Mouse (Mus musculus) lung, adult 2 months (tissue): ENCODE data around the gene Lipc. TPM values are rescaled to one million over a fixed set of nuclear protein-coding genes. Genes with fewer than 3 reads are reported as not detected.

Experiments used
- DNase-seq: peaks from one replicate; pipeline ENCODE4 v3.0.0; 2022
- H3K4me1 ChIP-seq: fragments of 200-500 bp; 2 replicates; pipeline ENCODE4 v1.6.1; 2011; ENCODE audit warnings: low read length; ENCODE audit not compliant: control insufficient read depth, insufficient read depth
- H3K4me3 ChIP-seq: fragments of 200-500 bp; replicated peaks from 2 replicates; pipeline ENCODE3; 2011; ENCODE audit warnings: low read depth, mild to moderate bottlenecking, control low read depth, low read length; ENCODE audit errors: extremely low read depth
- CTCF ChIP-seq: fragments of 200-500 bp; IDR thresholded peaks from 2 replicates; pipeline ENCODE4 v1.5.1; 2011; ENCODE audit warnings: mild to moderate bottlenecking, low read length, control low read depth; ENCODE audit not compliant: insufficient read depth
- POLR2A ChIP-seq: fragments of 200-500 bp; IDR thresholded peaks from 2 replicates; pipeline ENCODE4 v1.6.1; 2011; ENCODE audit warnings: low read depth, mild to moderate bottlenecking, control low read depth, low read length, borderline replicate concordance; ENCODE audit errors: extremely low read depth
- WGBS: fragments of 180-500 bp; shearing (Covaris S2); methylation state at CpG from one replicate; pipeline ENCODE4 v1.1.7; 2018; 5-methylcytosine and 5-hydroxymethylcytosine counted together
- polyA plus RNA-seq: library from polyadenylated mRNA; depleted of rRNA; stranded (reverse); fragments of >200 nt; gene quantifications from 2 replicates; pipeline ENCODE4 v1.2.3, GENCODE M21; 2012

The Lipc gene
- polyA plus RNA-seq, 1 experiment = 0.25 TPM

DNA sequence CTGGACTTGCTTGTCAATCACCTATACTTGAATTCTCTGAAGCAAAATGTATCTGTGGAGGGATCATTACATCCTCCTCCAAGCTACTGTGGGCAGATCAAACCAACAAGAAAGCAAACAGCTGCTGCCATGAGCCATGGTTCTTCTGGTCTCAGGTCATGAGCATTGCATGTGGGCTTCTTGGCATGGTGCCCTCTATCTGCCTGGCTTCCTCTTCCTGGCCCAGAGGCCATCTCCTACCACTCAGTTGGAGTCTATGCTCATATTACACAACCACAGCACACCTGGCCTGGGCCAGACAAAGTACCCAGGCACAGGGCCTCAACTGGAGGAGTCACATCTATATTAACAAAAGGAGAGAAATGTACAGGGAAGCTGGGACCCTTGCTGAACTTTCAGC, 73.2 kb downstream of the Lipc start:
- no peak for DNase-seq
- Histone ChIP-seq H3K4me1 (no peaks in the 10 kb centered on the region), H3K4me3 (no peak overlapping the region)
- TF ChIP-seq POLR2A = no peak
- TF ChIP-seq CTCF = no peak

DNA sequence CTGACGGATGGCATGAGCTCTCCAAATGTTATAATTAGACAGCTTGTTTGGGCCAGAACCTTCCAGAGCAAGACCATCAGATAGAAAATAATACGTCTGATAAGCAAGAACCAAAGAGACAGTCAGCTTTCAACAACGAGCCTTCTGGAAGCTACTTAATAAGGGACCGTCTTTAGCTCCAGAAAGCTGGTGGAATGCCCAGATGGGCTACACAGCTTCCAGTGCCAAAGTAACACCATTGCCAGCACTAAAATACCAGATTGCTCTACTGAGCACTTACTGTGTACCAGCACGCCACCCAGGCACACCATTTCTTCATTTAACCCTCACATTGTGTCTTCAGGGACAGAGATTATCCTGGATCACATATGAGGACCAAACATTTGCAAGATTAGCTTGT, 73.9 kb downstream of the Lipc start:
- 76% methylated on average over 5 of the region's 5 CpGs for WGBS
- DNase-seq = no peak
- TF ChIP-seq CTCF (no peak), POLR2A (no peak)
- H3K4me3 ChIP-seq = no peak overlapping the region
- no peaks in the 10 kb centered on the region for H3K4me1 ChIP-seq

DNA sequence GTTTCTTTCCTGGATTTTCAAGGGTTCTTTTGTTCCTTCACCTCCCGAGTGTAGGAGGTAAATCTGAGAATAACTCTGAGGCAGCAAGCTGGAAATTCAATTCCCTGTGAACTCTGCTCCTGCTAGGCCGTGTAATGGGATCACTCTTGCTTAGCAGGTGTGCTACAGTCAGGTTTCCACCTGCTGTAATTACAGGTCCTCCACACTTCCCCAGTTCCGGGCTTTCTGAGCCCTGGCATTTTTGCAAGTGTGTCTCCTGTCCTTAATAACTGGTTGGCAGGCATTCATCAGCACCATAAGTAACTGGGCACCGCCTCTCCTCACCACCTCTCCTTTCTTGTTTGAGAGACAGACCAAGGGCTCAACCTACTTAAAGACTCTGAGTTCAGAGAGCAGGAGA, 76.5 kb downstream of the Lipc start:
- no peak for DNase-seq
- Histone ChIP-seq H3K4me3 (no peak overlapping the region), H3K4me1 (no peaks in the 10 kb centered on the region)
- no peak for TF ChIP-seq POLR2A
- TF ChIP-seq CTCF = no peak
- 66% methylated on average over 4 of the region's 4 CpGs for WGBS

DNA sequence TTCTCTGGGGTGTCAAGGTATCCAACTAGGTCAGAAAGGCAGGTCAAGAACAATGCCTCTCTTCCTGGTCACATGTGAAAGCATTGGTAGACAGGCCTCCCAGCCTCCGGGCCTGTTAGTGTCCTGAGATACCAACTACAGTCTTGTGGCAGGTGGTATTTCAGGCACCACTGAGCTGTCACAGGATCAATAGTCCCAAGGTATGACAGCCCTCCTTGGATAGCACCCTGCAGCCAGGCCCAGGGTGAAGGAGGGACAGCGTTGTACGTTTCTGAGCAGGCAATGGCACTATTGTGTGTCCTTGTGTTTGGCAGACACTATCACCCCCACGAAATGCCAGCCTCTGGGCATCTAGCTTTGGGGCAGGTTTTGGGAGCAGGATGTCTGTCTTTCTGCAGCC, 77.0 kb downstream of the Lipc start:
- 77% methylated on average over 4 of the region's 4 CpGs for WGBS
- Histone ChIP-seq H3K4me3 (no peak overlapping the region), H3K4me1 (no peaks in the 10 kb centered on the region)
- TF ChIP-seq CTCF = no peak
- TF ChIP-seq POLR2A = no peak
- DNase-seq = no peak

DNA sequence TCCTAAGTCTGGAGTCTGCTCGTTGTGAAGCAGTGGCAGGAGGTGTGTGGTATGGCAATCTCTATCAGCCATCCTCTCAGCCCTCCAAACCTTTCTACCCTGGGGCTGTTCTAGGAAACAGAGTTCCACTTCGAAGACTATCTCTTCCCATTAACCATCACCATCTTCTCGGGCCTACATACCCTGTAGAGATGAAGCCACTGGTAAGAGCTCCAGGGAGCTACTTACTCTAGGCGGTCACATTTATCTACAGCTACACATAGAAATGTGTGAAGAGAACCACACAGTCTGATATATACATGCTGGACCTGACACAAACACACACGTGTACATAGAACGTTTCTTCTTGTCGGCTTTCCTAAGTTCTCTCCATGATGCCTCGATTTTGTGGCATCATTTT, 79.4 kb downstream of the Lipc start:
- DNase-seq = no peak

DNA sequence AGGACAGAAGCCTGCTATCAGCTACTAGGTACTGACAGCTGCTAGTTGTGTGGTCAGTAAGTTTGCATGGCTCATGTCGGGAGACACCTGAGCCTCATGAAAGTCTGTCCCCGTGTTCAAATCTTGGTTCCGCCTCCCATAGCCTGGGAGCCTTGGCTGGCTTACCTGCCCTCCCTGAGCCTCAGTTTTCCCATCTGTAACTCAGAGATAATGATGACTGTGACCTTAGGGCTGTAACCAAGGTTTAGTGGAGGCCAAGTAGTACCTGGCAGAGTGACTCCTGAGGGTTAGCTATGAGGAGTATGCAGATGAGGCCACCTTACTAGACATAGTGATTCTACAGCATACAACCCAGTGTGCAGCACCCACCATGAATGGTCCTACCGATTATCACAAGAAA, 81.7 kb downstream of the Lipc start:
- 92% methylated on average over 4 of the region's 4 CpGs for WGBS
- TF ChIP-seq CTCF (no peak), POLR2A (no peak)
- H3K4me1 ChIP-seq = no peaks in the 10 kb centered on the region
- H3K4me3 ChIP-seq = no peak overlapping the region
- DNase-seq = no peak

More for the DNA sequence above, 79.4 kb downstream of the Lipc start:
- no peak overlapping the region for H3K4me3 ChIP-seq
- 85% methylated on average over 8 of the region's 8 CpGs for WGBS
- TF ChIP-seq CTCF (no peak), POLR2A (no peak)
- H3K4me1 ChIP-seq = no peaks in the 10 kb centered on the region

DNA sequence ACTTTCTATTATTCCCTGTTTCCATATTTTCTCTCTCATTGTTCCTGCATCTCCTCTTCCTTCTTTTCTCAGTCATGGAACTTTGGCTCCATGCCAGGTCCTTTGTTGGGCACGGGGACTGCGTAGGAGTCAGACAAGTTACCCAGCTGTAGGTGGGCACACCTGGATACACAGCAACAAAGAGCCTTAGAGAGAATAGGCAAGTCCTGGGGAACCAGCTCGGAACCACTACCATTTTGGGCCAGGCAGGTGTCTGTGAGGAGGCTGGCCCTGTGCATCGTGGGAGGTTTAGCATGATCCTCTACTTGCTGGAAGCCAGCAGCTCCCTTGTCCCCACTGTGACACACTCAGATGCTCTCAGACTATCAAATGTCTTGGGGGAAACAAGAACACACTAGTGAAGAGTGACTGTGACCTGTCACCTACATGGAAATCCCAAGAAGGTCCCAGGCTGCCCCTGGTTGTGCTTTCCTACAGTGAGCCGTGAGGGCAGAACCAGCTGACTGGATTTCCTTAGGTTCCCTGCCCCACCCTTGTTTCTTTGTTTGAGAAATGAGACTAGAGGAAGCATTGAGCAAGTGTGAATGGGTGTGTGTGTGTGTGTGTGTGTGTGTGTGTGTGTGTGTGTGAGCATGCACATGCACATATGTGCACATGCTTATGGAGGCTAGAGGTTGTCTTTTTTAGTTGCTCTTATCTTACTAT, 82.7 kb downstream of the Lipc start:
- no peak overlapping the region for H3K4me3 ChIP-seq
- no peak for TF ChIP-seq POLR2A
- TF ChIP-seq CTCF = no peak
- 58% methylated on average over 5 of the region's 5 CpGs for WGBS
- no peaks in the 10 kb centered on the region for H3K4me1 ChIP-seq
- DNase-seq = no peak

DNA sequence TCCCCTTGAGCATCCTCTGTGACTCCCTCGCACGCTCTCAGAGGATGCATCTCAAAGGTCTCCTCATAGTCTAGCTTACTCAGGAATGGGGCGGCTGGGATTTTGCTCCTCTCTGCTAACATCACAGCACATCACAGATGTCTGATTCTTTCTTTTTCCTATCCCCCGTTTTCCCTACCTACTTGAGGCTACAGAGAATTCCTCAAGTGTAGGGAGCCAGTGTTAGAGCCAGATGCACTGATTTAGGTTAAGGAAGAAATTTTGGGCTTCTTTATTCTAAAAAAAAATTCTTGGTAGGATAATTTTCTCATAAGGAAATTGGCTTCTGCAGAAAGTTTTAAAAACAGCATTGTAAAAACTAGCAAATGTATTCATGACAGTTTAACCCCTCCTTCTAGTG, 84.6 kb downstream of the Lipc start:
- 94% methylated on average over 4 of the region's 4 CpGs for WGBS

DNA sequence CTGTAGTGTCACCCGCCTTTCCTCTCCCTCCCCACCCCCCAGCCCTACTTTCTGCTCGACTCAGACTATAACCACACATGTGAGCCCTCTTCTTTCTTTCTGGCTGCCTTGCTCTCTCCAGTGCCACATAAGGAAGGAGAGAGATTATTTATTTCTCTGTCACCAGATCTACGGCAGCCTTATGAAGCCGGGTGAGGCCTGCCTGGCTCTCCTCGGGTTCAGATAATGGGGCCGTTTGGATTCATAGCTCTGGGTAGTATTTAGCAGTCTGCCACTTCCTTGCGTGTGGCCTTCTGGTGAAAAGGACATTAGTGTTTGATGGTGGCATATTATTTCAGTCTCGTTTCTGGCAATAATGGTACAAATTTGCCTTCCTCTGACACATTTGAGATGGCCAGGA, 88.0 kb downstream of the Lipc start:
- H3K4me1 ChIP-seq = peaks cover 6% of the 10 kb centered on the region
- no peak for TF ChIP-seq POLR2A
- TF ChIP-seq CTCF = no peak
- H3K4me3 ChIP-seq = no peak overlapping the region
- WGBS = 53% methylated on average over 8 of the region's 8 CpGs
- no peak for DNase-seq

More for the DNA sequence above, 84.6 kb downstream of the Lipc start:
- no peak for DNase-seq
- no peak for TF ChIP-seq POLR2A
- no peak for TF ChIP-seq CTCF
- H3K4me3 ChIP-seq = no peak overlapping the region
- peaks cover 6% of the 10 kb centered on the region for H3K4me1 ChIP-seq

DNA sequence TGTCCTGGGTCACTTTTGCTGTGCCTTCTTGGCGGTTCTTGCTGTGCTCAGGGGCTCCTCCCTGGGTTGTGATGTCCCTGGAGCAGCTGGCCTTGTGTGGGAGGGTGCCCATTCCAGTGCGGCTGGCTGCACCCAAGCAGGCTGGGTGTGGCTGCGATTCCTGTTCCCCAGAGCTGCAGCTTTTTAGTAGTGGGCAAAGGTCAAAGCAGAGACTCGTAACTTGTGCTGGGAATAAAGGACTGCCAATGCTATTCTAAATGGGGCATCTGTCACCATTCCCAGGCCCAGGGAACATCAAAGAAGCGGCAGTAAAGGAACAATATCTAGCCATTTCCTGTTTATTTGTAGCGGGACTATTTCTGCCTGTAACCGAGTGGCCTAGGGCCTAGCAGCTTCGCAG, 88.7 kb downstream of the Lipc start:
- Histone ChIP-seq H3K4me1 (peaks cover 6% of the 10 kb centered on the region), H3K4me3 (no peak overlapping the region)
- no peak for DNase-seq
- no peak for TF ChIP-seq CTCF
- TF ChIP-seq POLR2A = no peak
- WGBS = 27% methylated on average over 8 of the region's 8 CpGs

DNA sequence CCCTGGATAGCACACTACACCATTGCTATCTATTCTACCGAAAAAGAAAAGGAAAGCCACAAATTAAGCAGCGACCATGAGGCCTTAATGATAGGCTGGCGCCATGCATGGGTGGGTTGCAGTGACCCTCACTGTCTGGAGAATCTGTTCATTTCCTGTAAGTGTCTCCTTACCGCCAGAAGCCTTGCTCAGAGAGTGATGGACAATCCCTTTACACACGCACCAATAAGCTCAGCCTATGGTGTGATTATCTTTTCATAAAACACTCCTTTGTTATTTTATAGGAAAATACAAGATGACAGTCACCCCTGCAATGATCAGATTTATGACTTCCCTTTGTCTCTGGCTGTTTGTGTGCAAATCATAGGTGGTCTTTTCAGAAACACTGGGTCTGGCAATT, 92.8 kb downstream of the Lipc start:
- DNase-seq = no peak
- 59% methylated on average over 5 of the region's 5 CpGs for WGBS
- Histone ChIP-seq H3K4me1 (peaks cover 6% of the 10 kb centered on the region), H3K4me3 (no peak overlapping the region)
- no peak for TF ChIP-seq CTCF
- no peak for TF ChIP-seq POLR2A
